Mouse (Mus musculus): ENCODE results near the gene Ajm1. TPM values are rescaled to one million over a fixed set of nuclear protein-coding genes. Genes with fewer than 3 reads are reported as not detected.

The Ajm1 gene
- polyA plus RNA-seq, 1 experiment: 7.0 TPM

- Histone ChIP-seq H3K36me3 (ENCODE audit: control insufficient read depth, insufficient read depth, low read length) (no peaks in the 10 kb centered on the region; the same call in 1 of the 2 replicates), H3K27ac (ENCODE audit: control insufficient read depth, insufficient read depth, low read length) (no peak overlapping the region), H3K4me3 (ENCODE audit: control insufficient read depth, insufficient read depth, low read length) (no peak overlapping the region), H3K27me3 (ENCODE audit: control insufficient read depth, insufficient read depth, low read length) (peaks cover 29% of the 10 kb centered on the region), H3K4me1 (replicated peaks; ENCODE audit: control insufficient read depth, insufficient read depth, low read length) (peaks cover 47% of the 10 kb centered on the region)
- no peak for DNase-seq
- 36% methylated on average over 6 of the region's 6 CpGs for WGBS
- TF ChIP-seq POLR2A (IDR thresholded peaks at IDR 0.05; ENCODE audit: control insufficient read depth, extremely low read depth, insufficient read depth, low read length, poor library complexity) (no peak), CTCF (IDR thresholded peaks at IDR 0.05; ENCODE audit: borderline replicate concordance, control insufficient read depth, extremely low read depth, insufficient read depth, low read length, poor library complexity) (peak; percentile 29; the same call in 1 of the 2 replicates)
Observed at GRCm38 (mm10) chr2:25580621-25581101, 896 bp downstream of the Ajm1 start.

DNA sequence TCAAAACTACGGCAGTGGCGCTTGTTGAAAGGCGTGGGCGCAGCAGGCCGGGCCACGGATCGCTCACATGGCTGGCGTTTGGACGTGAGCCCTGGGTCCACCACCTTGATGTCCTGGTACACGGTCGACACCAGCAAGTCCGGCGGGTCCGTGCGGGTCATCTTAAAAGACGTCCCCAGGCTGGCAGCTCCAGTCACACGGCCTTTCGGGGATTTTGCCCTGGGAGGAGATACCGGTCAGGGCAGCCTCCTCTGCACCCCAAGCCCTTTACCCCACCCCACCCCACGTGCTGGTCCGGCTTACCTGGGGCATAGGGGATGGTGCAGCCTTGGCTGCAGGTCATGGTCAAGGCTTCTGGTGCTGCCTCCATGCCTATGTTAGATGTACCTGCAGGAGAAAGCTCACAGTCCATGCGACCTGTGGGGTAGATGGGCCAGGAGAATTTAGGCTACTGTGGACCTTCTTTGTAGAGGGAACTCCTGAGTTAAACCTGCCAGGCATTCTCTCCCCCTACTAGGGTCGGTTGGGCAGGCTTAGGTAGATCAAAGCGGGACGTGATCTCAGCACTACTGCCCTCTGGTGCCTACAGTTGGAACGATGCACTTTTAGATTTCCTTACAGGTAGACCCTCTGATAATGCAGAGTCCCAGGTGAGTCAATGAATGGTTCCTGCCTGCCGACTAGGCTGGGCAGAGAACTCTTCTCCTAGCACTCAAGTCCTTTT is 1.7 kb downstream of the Ajm1 start:
- no peak for TF ChIP-seq CTCF (IDR thresholded peaks at IDR 0.05; ENCODE audit: borderline replicate concordance, control insufficient read depth, extremely low read depth, insufficient read depth, low read length, poor library complexity)
- DNase-seq: peak; percentile 77
- H3K4me1 ChIP-seq (replicated peaks; ENCODE audit: control insufficient read depth, insufficient read depth, low read length): peaks cover 51% of the 10 kb centered on the region
- H3K27me3 ChIP-seq (ENCODE audit: control insufficient read depth, insufficient read depth, low read length): peaks cover 29% of the 10 kb centered on the region
- H3K4me3 ChIP-seq (ENCODE audit: control insufficient read depth, insufficient read depth, low read length): no peak overlapping the region
- 7% methylated on average over 27 of the region's 27 CpGs for WGBS
- H3K36me3 ChIP-seq (ENCODE audit: control insufficient read depth, insufficient read depth, low read length): no peaks in the 10 kb centered on the region; the same call in 1 of the 2 replicates
- no peak overlapping the region for H3K27ac ChIP-seq (ENCODE audit: control insufficient read depth, insufficient read depth, low read length)

- Histone ChIP-seq H3K36me3 (ENCODE audit: control insufficient read depth, insufficient read depth, low read length) (no peaks in the 10 kb centered on the region; the same call in 1 of the 2 replicates), H3K4me3 (ENCODE audit: control insufficient read depth, insufficient read depth, low read length) (no peak overlapping the region), H3K27ac (ENCODE audit: control insufficient read depth, insufficient read depth, low read length) (no peak overlapping the region), H3K4me1 (replicated peaks; ENCODE audit: control insufficient read depth, insufficient read depth, low read length) (peaks cover 54% of the 10 kb centered on the region), H3K27me3 (ENCODE audit: control insufficient read depth, insufficient read depth, low read length) (peaks cover 29% of the 10 kb centered on the region)
- WGBS: 8% methylated on average over 77 of the region's 77 CpGs
- no peak for TF ChIP-seq CTCF (IDR thresholded peaks at IDR 0.05; ENCODE audit: borderline replicate concordance, control insufficient read depth, extremely low read depth, insufficient read depth, low read length, poor library complexity)
- TF ChIP-seq POLR2A (IDR thresholded peaks at IDR 0.05; ENCODE audit: control insufficient read depth, extremely low read depth, insufficient read depth, low read length, poor library complexity): no peak
- DNase-seq: no peak
Observed at GRCm38 (mm10) chr2:25578796-25579736, 2.5 kb downstream of the Ajm1 start.

GRCm38 (mm10) chr2:25577951-25578795 is 3.4 kb downstream of the Ajm1 start:
- Histone ChIP-seq H3K27ac (ENCODE audit: control insufficient read depth, insufficient read depth, low read length) (no peak overlapping the region), H3K4me3 (ENCODE audit: control insufficient read depth, insufficient read depth, low read length) (no peak overlapping the region), H3K36me3 (ENCODE audit: control insufficient read depth, insufficient read depth, low read length) (no peaks in the 10 kb centered on the region), H3K27me3 (ENCODE audit: control insufficient read depth, insufficient read depth, low read length) (peaks cover 29% of the 10 kb centered on the region), H3K4me1 (replicated peaks; ENCODE audit: control insufficient read depth, insufficient read depth, low read length) (peaks cover 58% of the 10 kb centered on the region)
- 0 out of 2 replicates have a peak, but pooled peaks have one; percentile 15 for TF ChIP-seq POLR2A (IDR thresholded peaks at IDR 0.05; ENCODE audit: control insufficient read depth, extremely low read depth, insufficient read depth, low read length, poor library complexity)
- TF ChIP-seq CTCF (IDR thresholded peaks at IDR 0.05; ENCODE audit: borderline replicate concordance, control insufficient read depth, extremely low read depth, insufficient read depth, low read length, poor library complexity): no peak
- WGBS: 11% methylated on average over 75 of the region's 75 CpGs
- no peak for DNase-seq

DNA sequence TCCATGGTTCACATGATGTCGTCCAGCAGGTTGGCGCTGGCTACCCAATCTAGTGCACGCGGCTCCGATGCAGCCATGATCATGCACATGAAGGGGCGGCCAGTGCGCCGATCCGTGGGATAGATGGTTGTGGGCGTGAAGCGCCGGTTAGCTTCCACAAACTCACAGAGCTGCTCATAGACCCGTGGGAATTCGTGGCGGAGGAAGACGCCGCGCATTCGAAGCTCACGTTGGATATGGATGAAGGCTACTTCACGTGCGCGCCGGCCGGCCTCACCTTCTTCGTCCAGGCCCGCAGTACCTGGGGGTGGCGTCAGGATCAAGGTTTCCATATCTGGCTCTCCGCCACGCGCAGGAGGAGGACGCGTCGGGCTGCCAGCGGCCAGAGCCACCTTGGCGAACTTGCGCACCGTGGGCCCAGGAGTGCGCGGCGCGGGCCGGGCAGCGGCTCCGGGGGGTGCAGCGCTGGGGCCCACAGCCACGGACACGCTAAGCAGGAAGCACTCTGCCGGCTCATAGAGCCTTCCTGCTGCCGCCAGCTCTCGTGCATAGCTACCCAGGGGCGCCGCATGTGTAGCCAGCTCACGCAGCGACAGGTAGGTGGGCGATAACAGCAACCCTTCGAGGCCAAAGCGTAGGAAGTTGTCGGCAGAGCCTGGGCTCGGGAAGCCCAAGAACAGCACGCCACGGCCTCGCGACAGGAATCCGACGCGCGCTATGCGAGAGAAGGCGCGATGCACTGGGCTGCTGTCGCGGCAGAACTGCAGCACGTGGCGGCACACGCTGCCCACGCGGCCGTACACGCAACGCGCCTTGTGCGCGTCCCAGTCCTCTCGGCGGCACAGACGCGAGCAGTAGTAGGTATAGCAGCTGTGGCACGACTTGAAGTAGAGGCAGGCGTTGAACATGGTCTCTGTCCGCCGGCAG is 4.3 kb downstream of the Ajm1 start:
- TF ChIP-seq POLR2A (IDR thresholded peaks at IDR 0.05; ENCODE audit: control insufficient read depth, extremely low read depth, insufficient read depth, low read length, poor library complexity) (no peak), CTCF (IDR thresholded peaks at IDR 0.05; ENCODE audit: borderline replicate concordance, control insufficient read depth, extremely low read depth, insufficient read depth, low read length, poor library complexity) (no peak)
- Histone ChIP-seq H3K4me3 (ENCODE audit: control insufficient read depth, insufficient read depth, low read length) (peak overlapping the region; percentile 2; the same call in 1 of the 2 replicates), H3K27ac (ENCODE audit: control insufficient read depth, insufficient read depth, low read length) (no peak overlapping the region), H3K4me1 (replicated peaks; ENCODE audit: control insufficient read depth, insufficient read depth, low read length) (peaks cover 58% of the 10 kb centered on the region), H3K27me3 (ENCODE audit: control insufficient read depth, insufficient read depth, low read length) (peaks cover 29% of the 10 kb centered on the region), H3K36me3 (ENCODE audit: control insufficient read depth, insufficient read depth, low read length) (no peaks in the 10 kb centered on the region)
- WGBS: 36% methylated on average over 92 of the region's 92 CpGs
- DNase-seq: no peak
